Mouse (Mus musculus): ENCODE measurements around the gene Ubr7.

Gene Ubr7

DNA sequence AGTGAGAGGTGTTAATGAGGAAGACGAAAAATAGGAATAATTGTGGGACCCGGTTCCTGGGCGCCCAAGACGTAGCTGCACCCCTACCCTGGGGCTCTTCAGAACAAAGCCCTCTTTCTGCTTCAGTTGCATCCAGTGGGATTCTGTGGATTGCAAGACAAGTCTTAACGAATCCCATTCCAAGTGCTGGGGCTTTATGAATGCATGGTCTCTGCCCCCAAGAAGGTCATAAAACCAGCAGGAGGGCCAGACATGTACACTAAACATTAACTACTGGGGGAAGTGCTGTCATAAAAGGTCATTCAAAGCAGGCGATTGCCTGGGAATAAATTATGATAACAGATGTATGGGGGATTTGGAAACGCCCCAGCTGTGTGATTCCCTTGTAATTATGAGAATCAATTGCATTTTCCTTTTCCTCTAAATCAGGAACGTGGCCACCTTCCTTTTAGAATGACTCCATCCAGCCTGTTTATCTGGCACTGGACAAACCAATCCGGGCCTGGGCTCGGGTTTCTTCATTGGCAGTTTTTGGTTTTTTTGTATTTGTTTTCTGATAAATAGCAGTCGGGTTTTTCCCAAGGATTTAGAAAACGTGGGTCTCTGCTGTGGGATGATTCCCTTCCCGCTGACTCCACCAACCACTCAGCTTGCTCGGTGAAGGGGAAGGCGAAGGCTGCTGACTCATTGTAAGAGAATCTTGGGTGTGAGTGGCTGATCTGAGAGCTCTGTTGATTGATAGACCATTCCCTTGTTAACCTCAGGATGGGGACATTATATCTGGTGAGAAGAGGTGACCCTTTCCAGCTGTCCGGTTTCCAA lies 26.8 kb upstream of the Ubr7 start:
- H3K4me3 ChIP-seq (replicated peaks; ENCODE audit: low read length): peak overlapping the region; percentile 51

DNA sequence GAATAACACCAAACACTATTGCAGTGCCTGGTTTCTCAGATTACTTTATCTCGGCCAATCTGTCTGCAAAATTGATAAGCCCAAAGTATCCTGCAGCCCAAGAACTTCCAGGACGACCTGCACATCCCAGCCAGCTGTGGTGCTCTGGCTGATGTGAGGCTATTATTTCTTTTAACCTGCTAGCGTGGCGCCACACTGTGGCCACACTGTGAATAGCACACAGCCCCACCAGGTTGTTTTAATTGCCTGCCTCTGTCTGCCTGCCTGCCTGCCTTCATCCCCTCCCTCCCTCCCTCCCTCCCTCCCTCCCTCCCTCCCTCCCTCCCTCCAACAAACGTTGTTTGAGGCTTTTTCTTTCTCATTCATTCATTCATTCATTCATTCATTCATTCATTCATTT lies 24.4 kb upstream of the Ubr7 start:
- TF ChIP-seq CTCF (conservative IDR thresholded peaks at IDR 0.05; ENCODE audit: low read length): peak; percentile 88
- no peak for TF ChIP-seq POU5F1 (IDR thresholded peaks at IDR 0.05; ENCODE audit: borderline replicate concordance, low read length)
- Histone ChIP-seq H3K36me3 (ENCODE audit: insufficient read depth, low read length) (no peaks in the 10 kb centered on the region), H3K27me3 (ENCODE audit: insufficient read depth, low read length) (no peaks in the 10 kb centered on the region), H3K9me3 (ENCODE audit: low read length) (no peaks in the 10 kb centered on the region), H3K4me1 (replicated peaks; ENCODE audit: low read depth, low read length) (peaks cover 48% of the 10 kb centered on the region), H3K4me3 (replicated peaks; ENCODE audit: low read length) (no peak overlapping the region)

More for the DNA sequence above, 26.8 kb upstream of the Ubr7 start:
- Histone ChIP-seq H3K9me3 (ENCODE audit: low read length) (no peaks in the 10 kb centered on the region), H3K4me1 (replicated peaks; ENCODE audit: low read depth, low read length) (peaks cover 71% of the 10 kb centered on the region), H3K36me3 (ENCODE audit: insufficient read depth, low read length) (no peaks in the 10 kb centered on the region), H3K27me3 (ENCODE audit: insufficient read depth, low read length) (no peaks in the 10 kb centered on the region)
- TF ChIP-seq CTCF (conservative IDR thresholded peaks at IDR 0.05; ENCODE audit: low read length): no peak
- no peak for TF ChIP-seq POU5F1 (IDR thresholded peaks at IDR 0.05; ENCODE audit: borderline replicate concordance, low read length)
- no peak for TF ChIP-seq NANOG (IDR thresholded peaks at IDR 0.05; ENCODE audit: borderline replicate concordance, low read length)

DNA sequence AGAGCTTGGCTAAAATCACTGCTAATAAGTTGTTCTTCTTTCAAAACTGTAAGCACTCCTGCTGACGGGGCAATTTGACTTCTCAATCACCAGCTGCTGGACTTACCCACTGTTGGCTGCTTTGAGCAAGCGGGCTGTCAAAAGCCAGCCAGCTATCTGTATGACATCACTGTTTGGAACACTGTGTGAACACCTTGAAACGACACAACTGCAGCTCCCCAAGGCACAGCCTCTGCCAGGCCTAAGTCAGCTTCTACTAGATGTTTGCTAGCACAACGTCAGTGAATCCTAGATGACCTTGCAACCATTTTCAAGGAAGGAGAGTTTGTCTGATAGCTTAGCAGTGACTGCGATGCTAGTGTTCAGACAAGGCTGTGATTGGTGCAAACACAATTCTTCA lies 18.7 kb upstream of the Ubr7 start:
- TF ChIP-seq POU5F1 (IDR thresholded peaks at IDR 0.05; ENCODE audit: borderline replicate concordance, low read length) (no peak), CTCF (conservative IDR thresholded peaks at IDR 0.05; ENCODE audit: low read length) (no peak), NANOG (IDR thresholded peaks at IDR 0.05; ENCODE audit: borderline replicate concordance, low read length) (no peak)
- H3K27me3 ChIP-seq (ENCODE audit: insufficient read depth, low read length): no peaks in the 10 kb centered on the region

DNA sequence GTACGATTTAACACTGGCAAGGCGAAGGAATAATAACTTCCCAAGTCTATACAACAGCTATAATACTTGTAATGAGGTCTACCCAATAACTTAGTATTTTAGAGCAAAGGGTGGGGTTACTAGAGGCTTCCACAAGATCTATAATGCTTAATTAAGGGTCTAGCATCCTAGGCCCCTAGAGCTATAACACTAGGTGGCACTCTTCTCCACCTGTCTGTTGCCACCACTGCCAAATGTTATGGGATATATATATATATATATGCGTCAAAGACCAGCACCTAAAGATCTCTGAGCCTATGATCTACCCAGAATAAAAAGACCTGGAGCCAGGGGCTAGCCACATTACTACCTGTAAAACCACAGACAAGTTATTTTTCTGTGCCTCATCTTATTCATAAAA lies 17.5 kb upstream of the Ubr7 start:
- H3K27me3 ChIP-seq (ENCODE audit: insufficient read depth, low read length): no peaks in the 10 kb centered on the region

More for the DNA sequence above, 18.7 kb upstream of the Ubr7 start:
- Histone ChIP-seq H3K36me3 (ENCODE audit: insufficient read depth, low read length) (peaks cover 17% of the 10 kb centered on the region), H3K4me3 (replicated peaks; ENCODE audit: low read length) (no peak overlapping the region), H3K9me3 (ENCODE audit: low read length) (no peaks in the 10 kb centered on the region), H3K4me1 (replicated peaks; ENCODE audit: low read depth, low read length) (peaks cover 14% of the 10 kb centered on the region)

GRCm38 (mm10) chr12:102742056-102742455 lies 15.7 kb upstream of the Ubr7 start:
- TF ChIP-seq CTCF (conservative IDR thresholded peaks at IDR 0.05; ENCODE audit: low read length) (no peak), NANOG (IDR thresholded peaks at IDR 0.05; ENCODE audit: borderline replicate concordance, low read length) (no peak), POU5F1 (IDR thresholded peaks at IDR 0.05; ENCODE audit: borderline replicate concordance, low read length) (no peak)

More for the DNA sequence above, 17.5 kb upstream of the Ubr7 start:
- TF ChIP-seq NANOG (IDR thresholded peaks at IDR 0.05; ENCODE audit: borderline replicate concordance, low read length) (no peak), CTCF (conservative IDR thresholded peaks at IDR 0.05; ENCODE audit: low read length) (peak; percentile 41)
- peaks cover 26% of the 10 kb centered on the region for H3K4me1 ChIP-seq (replicated peaks; ENCODE audit: low read depth, low read length)
- H3K36me3 ChIP-seq (ENCODE audit: insufficient read depth, low read length): peaks cover 21% of the 10 kb centered on the region
- no peak overlapping the region for H3K4me3 ChIP-seq (replicated peaks; ENCODE audit: low read length)
- no peaks in the 10 kb centered on the region for H3K9me3 ChIP-seq (ENCODE audit: low read length)

DNA sequence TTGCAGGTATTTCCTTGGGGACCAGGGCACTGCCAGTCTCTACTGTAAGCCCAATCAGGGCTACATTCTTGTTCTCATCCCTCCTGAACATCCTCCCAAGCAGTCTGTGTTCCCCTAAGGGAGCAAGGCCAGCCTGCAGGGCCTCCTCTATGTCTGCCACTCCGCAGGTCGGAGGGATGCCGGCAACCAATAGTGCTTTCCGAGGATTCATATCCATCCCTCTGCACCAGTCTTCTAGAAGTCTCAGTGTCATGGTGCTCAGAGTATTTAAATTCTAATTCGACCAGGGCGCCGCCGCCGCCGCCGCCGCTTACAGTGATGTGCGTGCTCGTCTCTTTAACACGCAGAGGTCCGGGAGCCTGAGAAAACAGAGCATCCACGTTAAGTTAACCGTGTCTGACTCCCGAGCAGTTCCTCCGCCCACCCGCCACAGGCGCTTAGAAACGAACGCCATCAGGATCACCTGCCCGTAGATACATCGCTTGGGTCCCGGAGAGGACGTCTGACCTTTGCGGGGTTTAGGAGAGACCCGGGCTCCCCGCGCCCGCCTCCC lies 14.7 kb upstream of the Ubr7 start:
- H3K4me1 ChIP-seq (replicated peaks; ENCODE audit: low read depth, low read length): peaks cover 42% of the 10 kb centered on the region
- no peaks in the 10 kb centered on the region for H3K9me3 ChIP-seq (ENCODE audit: low read length)
- TF ChIP-seq NANOG (IDR thresholded peaks at IDR 0.05; ENCODE audit: borderline replicate concordance, low read length) (no peak), CTCF (conservative IDR thresholded peaks at IDR 0.05; ENCODE audit: low read length) (no peak), POU5F1 (IDR thresholded peaks at IDR 0.05; ENCODE audit: borderline replicate concordance, low read length) (no peak)
- peaks cover 49% of the 10 kb centered on the region for H3K36me3 ChIP-seq (ENCODE audit: insufficient read depth, low read length)
- peak overlapping the region; percentile 92 for H3K4me3 ChIP-seq (replicated peaks; ENCODE audit: low read length)
- H3K27me3 ChIP-seq (ENCODE audit: insufficient read depth, low read length): no peaks in the 10 kb centered on the region

More at GRCm38 (mm10) chr12:102742056-102742455, 15.7 kb upstream of the Ubr7 start:
- H3K4me3 ChIP-seq (replicated peaks; ENCODE audit: low read length): no peak overlapping the region
- no peaks in the 10 kb centered on the region for H3K9me3 ChIP-seq (ENCODE audit: low read length)
- H3K4me1 ChIP-seq (replicated peaks; ENCODE audit: low read depth, low read length): peaks cover 36% of the 10 kb centered on the region
- H3K36me3 ChIP-seq (ENCODE audit: insufficient read depth, low read length): peaks cover 38% of the 10 kb centered on the region
- H3K27me3 ChIP-seq (ENCODE audit: insufficient read depth, low read length): no peaks in the 10 kb centered on the region

- Histone ChIP-seq H3K36me3 (ENCODE audit: insufficient read depth, low read length) (peaks cover 57% of the 10 kb centered on the region), H3K4me1 (replicated peaks; ENCODE audit: low read depth, low read length) (peaks cover 47% of the 10 kb centered on the region), H3K4me3 (replicated peaks; ENCODE audit: low read length) (peak within 1 kb of the TSS; percentile 92), H3K9me3 (ENCODE audit: low read length) (no peaks in the 10 kb centered on the region), H3K27me3 (ENCODE audit: insufficient read depth, low read length) (no peaks in the 10 kb centered on the region)
- TF ChIP-seq NANOG (IDR thresholded peaks at IDR 0.05; ENCODE audit: borderline replicate concordance, low read length) (no peak), POU5F1 (IDR thresholded peaks at IDR 0.05; ENCODE audit: borderline replicate concordance, low read length) (no peak), CTCF (conservative IDR thresholded peaks at IDR 0.05; ENCODE audit: low read length) (no peak)
Measured at GRCm38 (mm10) chr12:102743589-102744574, 13.9 kb upstream of the Ubr7 start, which contains the start of the genes Moap1 and Tmem251. TSS of gene Moap1 (minus strand) at chr12:102743661. TSS of gene Tmem251 (plus strand) at chr12:102743762.

GRCm38 (mm10) chr12:102744839-102745238 lies 12.9 kb upstream of the Ubr7 start:
- Histone ChIP-seq H3K4me3 (replicated peaks; ENCODE audit: low read length) (peak overlapping the region; percentile 92), H3K36me3 (ENCODE audit: insufficient read depth, low read length) (peaks cover 64% of the 10 kb centered on the region), H3K9me3 (ENCODE audit: low read length) (no peaks in the 10 kb centered on the region), H3K4me1 (replicated peaks; ENCODE audit: low read depth, low read length) (peaks cover 53% of the 10 kb centered on the region), H3K27me3 (ENCODE audit: insufficient read depth, low read length) (no peaks in the 10 kb centered on the region)
- TF ChIP-seq NANOG (IDR thresholded peaks at IDR 0.05; ENCODE audit: borderline replicate concordance, low read length) (no peak), CTCF (conservative IDR thresholded peaks at IDR 0.05; ENCODE audit: low read length) (0 out of 2 replicates have a peak, but pooled peaks have one; percentile 3)
